In the genomic region with DNA sequence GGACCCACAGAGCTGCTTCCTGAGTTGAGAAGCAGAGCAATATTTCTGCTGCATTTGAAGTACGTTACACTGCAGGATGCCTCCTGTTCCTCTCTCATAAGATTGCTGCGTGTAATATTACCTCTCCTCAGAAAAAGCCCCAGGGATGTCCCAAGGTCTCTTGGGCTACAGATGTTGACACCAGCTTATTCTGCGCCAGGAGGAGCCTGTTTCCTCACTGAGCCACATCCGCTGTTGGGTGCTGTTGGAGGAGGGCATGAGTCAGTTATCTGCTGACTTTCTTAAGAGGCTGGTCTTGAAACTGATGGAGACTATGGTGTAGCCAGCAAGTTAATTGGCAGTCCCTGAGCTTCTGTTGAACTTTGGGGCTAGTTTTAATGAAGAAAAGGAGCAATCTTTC, we compare ENCODE assay signal across 21 mouse cellular contexts.
DNase-seq lines count a peak whose midpoint lies in the region; ATAC-seq and TF ChIP-seq lines count a peak whose summit lies in the region.
"Had no signal": no experiment of that assay in that cellular context is flagged by ENCODE, and none has a peak within 500 bp of the region (broad histone marks: within the 10 kb centered on the region; RNA-seq: fewer than 3 reads in every experiment).

No protein-coding gene starts in this region.

- H3K4me1 ChIP-seq in hindbrain, embryonic 12.5 days, result peaks cover 3% of the 10 kb centered on the region; the same call in 1 of the 2 replicates
- H3K4me1 ChIP-seq in hindbrain, postnatal 0 days (ENCODE audit: insufficient read depth, low read length), result no peaks in the 10 kb centered on the region
- H3K4me1 ChIP-seq: liver, embryonic 13.5 days had no signal

- 0 out of 2 replicates have a peak, but pooled peaks have one; percentile 6 for ATAC-seq in hindbrain, embryonic 12.5 days (ENCODE audit: low FRiP score)
- no peak for ATAC-seq in hindbrain, postnatal 0 days
- peak; percentile 87 for ATAC-seq in common myeloid progenitor, adult 5-6 weeks (replicated peaks; ENCODE audit: low read depth, poor library complexity, severe bottlenecking)
- peak; percentile 98 for ATAC-seq in granulocyte monocyte progenitor cell, adult 5-6 weeks (replicated peaks; ENCODE audit: poor library complexity, severe bottlenecking)
- ATAC-seq in megakaryocyte progenitor cell, adult 5-6 weeks (replicated peaks; ENCODE audit: poor library complexity), result peak; percentile 98
- ATAC-seq: forebrain, embryonic 13.5 days; hindbrain, embryonic 16.5 days; intestine, postnatal 0 days had no signal

- no peak overlapping the region for H3K9ac ChIP-seq in hindbrain, embryonic 12.5 days
- H3K9ac ChIP-seq in hindbrain, postnatal 0 days (replicated peaks; ENCODE audit: low read length), result no peak overlapping the region
- H3K9ac ChIP-seq: forebrain, embryonic 13.5 days; limb, embryonic 12.5 days; liver, embryonic 13.5 days had no signal

- H3K27ac ChIP-seq in hindbrain, embryonic 12.5 days, result no peak overlapping the region
- H3K27ac ChIP-seq in hindbrain, postnatal 0 days, result no peak overlapping the region
- H3K27ac ChIP-seq: forebrain, embryonic 13.5 days; limb, embryonic 12.5 days; liver, embryonic 13.5 days had no signal

- 54% methylated on average over 4 of the region's 4 CpGs for WGBS in hindbrain, embryonic 12.5 days
- WGBS in hindbrain, postnatal 0 days, result 66% methylated on average over 4 of the region's 4 CpGs

- no peaks in the 10 kb centered on the region for H3K9me3 ChIP-seq in hindbrain, embryonic 12.5 days (replicated peaks)
- H3K9me3 ChIP-seq in hindbrain, postnatal 0 days (ENCODE audit: low read length), result no peaks in the 10 kb centered on the region
- H3K9me3 ChIP-seq: forebrain, embryonic 13.5 days; limb, embryonic 12.5 days; liver, embryonic 13.5 days had no signal

- no peak for DNase-seq in hindbrain, postnatal 0 days (ENCODE audit: low spot score)
- no peak for DNase-seq in cerebellum, adult 11 months
- no peak for DNase-seq in MN1 (ENCODE audit: low spot score)
- DNase-seq: cerebellum, adult 18-20 months; cerebellum, postnatal 14 days; gastrocnemius, postnatal 36 days; heart, postnatal 4 days; kidney, postnatal 36 days; layer of hippocampus, postnatal 36 days; liver, embryonic 13.5 days; lung, postnatal 4 days; spleen, adult 18-20 months had no signal

- no peaks in the 10 kb centered on the region for H3K27me3 ChIP-seq in hindbrain, embryonic 12.5 days
- no peaks in the 10 kb centered on the region for H3K27me3 ChIP-seq in hindbrain, postnatal 0 days (ENCODE audit: insufficient read depth, low read length)
- H3K27me3 ChIP-seq: forebrain, embryonic 13.5 days; limb, embryonic 12.5 days; liver, embryonic 13.5 days had no signal

- no peak overlapping the region for H3K4me3 ChIP-seq in hindbrain, embryonic 12.5 days
- no peak overlapping the region for H3K4me3 ChIP-seq in hindbrain, postnatal 0 days (ENCODE audit: low read length)
- H3K4me3 ChIP-seq: forebrain, embryonic 13.5 days; limb, embryonic 12.5 days; liver, embryonic 13.5 days had no signal

- H3K4me2 ChIP-seq in hindbrain, embryonic 12.5 days (replicated peaks), result no peak overlapping the region
- H3K4me2 ChIP-seq in hindbrain, postnatal 0 days (ENCODE audit: low read depth, low read length), result no peak overlapping the region
- H3K4me2 ChIP-seq: forebrain, embryonic 13.5 days; limb, embryonic 12.5 days; liver, embryonic 13.5 days; midbrain, embryonic 11.5 days had no signal

- TF ChIP-seq CTCF in hindbrain, postnatal 0 days (IDR thresholded peaks at IDR 0.05; ENCODE audit: low read depth), result no peak

- H3K36me3 ChIP-seq in hindbrain, embryonic 12.5 days, result no peaks in the 10 kb centered on the region
- no peaks in the 10 kb centered on the region for H3K36me3 ChIP-seq in hindbrain, postnatal 0 days (ENCODE audit: insufficient read depth, low read length)
- H3K36me3 ChIP-seq: liver, embryonic 13.5 days had no signal
